Mouse (Mus musculus): Measurements from ENCODE around the gene Gm21258. TPM values are rescaled to one million over a fixed set of nuclear protein-coding genes. Genes with fewer than 3 reads are reported as not detected.
"Not testable (repeated sequence)": the region's sequence is repeated elsewhere in the genome, so short reads cannot be mapped to it uniquely, and the experiment has no call there.

Gene Gm21258
- not detected in 2 replicates for polyA plus RNA-seq (2016; fragmentation: Nextera tagmentation; extraction: Ambion mirVana)

DNA sequence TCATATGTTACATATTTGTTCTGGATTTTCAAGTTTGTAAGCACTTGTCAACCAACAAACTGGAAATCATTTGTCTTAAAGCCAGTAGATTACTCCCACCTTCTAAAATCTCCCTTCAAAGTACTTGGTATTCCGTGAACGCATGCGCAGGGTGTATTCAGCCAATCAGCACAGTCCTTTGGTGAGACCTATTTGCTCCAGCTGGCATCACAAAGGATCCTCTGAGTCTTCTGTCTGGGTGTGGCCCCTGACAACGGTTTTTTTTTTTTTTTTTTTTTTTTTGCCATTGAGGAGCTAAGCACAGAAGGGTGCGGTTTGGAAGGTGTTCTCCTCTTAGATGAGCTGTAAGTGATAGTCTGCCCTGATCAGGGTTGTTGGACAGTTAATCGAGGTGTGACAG is at the start of gene Gm21258:
TSS of gene Gm21258 (plus strand) at position 301 of the 400 bp plus-strand sequence.
- H3K4me3 ChIP-seq; H3K27me3 ChIP-seq (ENCODE audit: insufficient read depth, poor library complexity, severe bottlenecking); DNase-seq (ENCODE audit: low spot score); H3K27ac ChIP-seq; H3K36me3 ChIP-seq; H3K9me3 ChIP-seq; H3K4me1 ChIP-seq (replicated peaks): not testable (repeated sequence)
- WGBS: no CpG with 5 or more reads among the region's 6 CpGs
